Mouse (Mus musculus) embryonic facial prominence, embryonic 14.5 days (tissue): ENCODE measurements around the gene Gm49366. TPM values are rescaled to one million over a fixed set of nuclear protein-coding genes. Genes with fewer than 3 reads are reported as not detected.
"Not testable (repeated sequence)": the region's sequence is repeated elsewhere in the genome, so short reads cannot be mapped to it uniquely, and the experiment has no call there.

Experiments used
- ATAC-seq: fragments of 200-750 bp; cut with Nextera tagmentation; 2 replicates; pipeline ENCODE4 v1.8.0; 2017; ENCODE audit warnings: low read depth, moderate number of reproducible peaks, moderate TSS enrichment
- DNase-seq: peaks from one replicate; pipeline ENCODE4 v3.0.0-alpha.2; 2015; ENCODE audit warnings: low spot score
- H3K27ac ChIP-seq: fragments of 300-500 bp; sonication (generic); replicated peaks from 2 replicates; pipeline ENCODE4 v1.5.1; 2014; ENCODE audit warnings: low read depth, mild to moderate bottlenecking, low read length, moderate library complexity
- H3K27me3 ChIP-seq: fragments of 300-500 bp; sonication (generic); replicated peaks from 2 replicates; pipeline ENCODE4 v1.6.1; 2014; ENCODE audit warnings: low read length; ENCODE audit not compliant: control insufficient read depth, insufficient read depth
- H3K36me3 ChIP-seq: fragments of 300-500 bp; sonication (generic); 2 replicates; pipeline ENCODE4 v1.6.1; 2014; ENCODE audit warnings: low read length, mixed read lengths; ENCODE audit not compliant: control insufficient read depth, insufficient read depth
- H3K4me1 ChIP-seq: fragments of 300-500 bp; sonication (generic); 2 replicates; pipeline ENCODE4 v1.6.1; 2014; ENCODE audit warnings: antibody characterized with exemption, low read length; ENCODE audit not compliant: control insufficient read depth, insufficient read depth
- H3K4me2 ChIP-seq: fragments of 300-500 bp; sonication (generic); 2 replicates; pipeline ENCODE4 v1.6.1; 2014; ENCODE audit warnings: low read depth, mild to moderate bottlenecking, low read length, moderate library complexity, mixed read lengths
- H3K4me3 ChIP-seq: fragments of 300-500 bp; sonication (generic); 2 replicates; pipeline ENCODE4 v1.5.1; 2014; ENCODE audit warnings: low read depth, mild to moderate bottlenecking, low read length
- H3K9ac ChIP-seq: fragments of 300-500 bp; sonication (generic); 2 replicates; pipeline ENCODE4 v1.6.1; 2014; ENCODE audit warnings: low read depth, mild to moderate bottlenecking, low read length, moderate library complexity, mixed read lengths
- H3K9me3 ChIP-seq: fragments of 300-500 bp; sonication (generic); 2 replicates; pipeline ENCODE4 v1.6.1; 2016; ENCODE audit warnings: low read length; ENCODE audit not compliant: control insufficient read depth
- WGBS: fragments of 180-500 bp; shearing (Covaris S2); extraction: QIAGEN DNeasy Blood & Tissue Kit; methylation state at CpG from one replicate; pipeline ENCODE4 v1.1.7; 2014; 5-methylcytosine and 5-hydroxymethylcytosine counted together
- polyA plus RNA-seq: library from polyadenylated mRNA; unstranded; fragments of >200 nt; fragmentation: Nextera tagmentation; extraction: Ambion mirVana; gene quantifications from 2 replicates; pipeline ENCODE4 v1.2.1, GENCODE M21; 2014

Gm49366 gene
- polyA plus RNA-seq, 1 experiment from 2014 or later: not detected

- ATAC-seq: no peak
- no peak for DNase-seq
- H3K9me3 ChIP-seq: no peaks in the 10 kb centered on the region
- H3K4me2 ChIP-seq: no peak overlapping the region
- no peaks in the 10 kb centered on the region for H3K4me1 ChIP-seq
- H3K27me3 ChIP-seq: no peaks in the 10 kb centered on the region
- H3K36me3 ChIP-seq: no peaks in the 10 kb centered on the region
- no peak overlapping the region for H3K4me3 ChIP-seq
- H3K27ac ChIP-seq: no peak overlapping the region
- no peak overlapping the region for H3K9ac ChIP-seq
- 86% methylated on average over 7 of the region's 7 CpGs for WGBS
These were observed 12.8 kb upstream of the Gm49366 start for GRCm38 (mm10) chr12:84025888-84026287.

GRCm38 (mm10) chr12:84028328-84028727, 10.4 kb upstream of the Gm49366 start:
- not testable (repeated sequence) for H3K27ac ChIP-seq, H3K4me1 ChIP-seq, H3K4me2 ChIP-seq, H3K27me3 ChIP-seq, DNase-seq, H3K9me3 ChIP-seq, H3K4me3 ChIP-seq, H3K9ac ChIP-seq, ATAC-seq, H3K36me3 ChIP-seq
- 49% methylated on average over 3 of the region's 3 CpGs for WGBS

DNA sequence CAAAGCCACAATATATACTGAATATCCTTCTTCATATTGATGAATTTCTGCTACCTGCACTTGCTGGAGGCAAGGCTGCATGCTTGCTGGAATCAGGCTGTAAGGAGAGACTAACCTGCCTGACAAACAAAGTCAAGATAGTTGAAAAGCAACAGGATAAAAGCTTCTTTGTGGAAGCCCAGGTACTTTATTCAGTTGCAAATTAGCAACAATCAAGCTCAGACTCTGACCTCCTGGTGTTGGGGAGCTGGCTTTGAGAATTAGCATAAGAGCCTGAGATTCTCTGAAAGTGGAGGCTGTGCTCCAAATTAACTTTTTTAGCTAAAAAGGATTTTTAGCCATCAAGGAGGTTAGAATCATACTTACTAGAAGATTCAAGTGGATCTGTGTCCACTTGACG, 9.7 kb upstream of the Gm49366 start:
- H3K4me3 ChIP-seq, H3K27ac ChIP-seq, DNase-seq, H3K4me1 ChIP-seq, H3K4me2 ChIP-seq, H3K27me3 ChIP-seq, ATAC-seq, H3K36me3 ChIP-seq, H3K9ac ChIP-seq, H3K9me3 ChIP-seq: not testable (repeated sequence)
- 87% methylated on average over 1 of the region's 1 CpGs for WGBS

DNA sequence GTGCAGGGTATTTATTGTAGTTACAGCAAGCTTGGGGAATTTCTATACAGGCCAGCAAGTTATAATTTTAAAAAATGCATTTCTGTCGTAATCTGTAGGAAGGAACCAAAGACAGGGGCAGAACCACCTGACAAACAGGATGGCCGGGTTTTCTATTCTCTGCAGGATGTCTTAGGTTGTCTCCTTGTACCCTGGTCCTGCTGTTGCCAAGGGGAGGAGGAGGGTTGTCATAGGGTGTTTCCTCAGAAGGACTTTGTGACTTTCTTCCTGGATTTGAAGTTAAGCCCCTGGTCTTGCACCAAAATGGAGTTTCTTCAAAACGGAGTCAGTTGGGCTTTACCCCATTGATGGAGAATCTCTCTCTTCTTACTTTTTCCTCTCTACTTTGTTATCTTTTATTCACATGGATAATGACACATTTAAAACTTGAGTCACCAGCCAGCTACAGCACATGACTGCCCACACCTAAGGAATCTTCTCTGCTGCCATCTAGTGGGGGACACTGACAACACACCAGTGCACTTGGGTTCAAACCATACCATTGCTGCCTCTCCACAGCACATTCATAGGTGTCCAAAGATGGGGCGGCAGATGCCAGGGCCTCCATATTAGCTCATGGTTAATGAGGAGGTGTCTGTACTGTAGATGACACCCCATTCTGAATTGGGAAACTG, 7.9 kb upstream of the Gm49366 start:
- no peaks in the 10 kb centered on the region for H3K4me1 ChIP-seq
- WGBS: 62% methylated on average over 4 of the region's 4 CpGs
- H3K4me2 ChIP-seq: no peak overlapping the region
- no peaks in the 10 kb centered on the region for H3K36me3 ChIP-seq
- peak; percentile 65; the same call in 1 of the 2 replicates for ATAC-seq
- H3K27ac ChIP-seq: no peak overlapping the region
- no peak overlapping the region for H3K4me3 ChIP-seq
- H3K9ac ChIP-seq: no peak overlapping the region
- DNase-seq: peak; percentile 80
- H3K27me3 ChIP-seq: no peaks in the 10 kb centered on the region
- H3K9me3 ChIP-seq: no peaks in the 10 kb centered on the region

DNA sequence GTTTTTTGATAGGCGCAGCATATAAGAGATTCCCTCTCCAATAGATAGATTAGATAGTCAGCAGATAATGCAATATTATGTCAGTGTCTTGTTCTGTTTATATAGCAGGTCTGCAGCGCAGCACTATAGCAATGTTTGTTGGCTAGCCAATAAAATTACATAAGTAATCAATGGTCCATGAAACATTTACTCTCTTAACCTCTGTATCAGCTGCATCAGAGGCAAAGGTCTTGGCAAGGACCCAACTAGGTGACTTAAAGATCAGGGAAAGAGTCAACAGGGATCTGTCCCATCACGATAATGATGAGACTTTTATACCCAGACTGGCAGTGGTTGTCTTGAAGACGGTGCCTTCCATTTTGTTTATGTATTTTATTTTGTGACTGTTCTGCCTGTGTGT, 5.9 kb upstream of the Gm49366 start:
- 88% methylated on average over 4 of the region's 4 CpGs for WGBS
- Histone ChIP-seq H3K4me1 (no peaks in the 10 kb centered on the region), H3K9ac (no peak overlapping the region), H3K36me3 (no peaks in the 10 kb centered on the region), H3K27me3 (no peaks in the 10 kb centered on the region), H3K9me3 (no peaks in the 10 kb centered on the region), H3K27ac (no peak overlapping the region), H3K4me3 (no peak overlapping the region), H3K4me2 (no peak overlapping the region)
- ATAC-seq: no peak
- DNase-seq: no peak

DNA sequence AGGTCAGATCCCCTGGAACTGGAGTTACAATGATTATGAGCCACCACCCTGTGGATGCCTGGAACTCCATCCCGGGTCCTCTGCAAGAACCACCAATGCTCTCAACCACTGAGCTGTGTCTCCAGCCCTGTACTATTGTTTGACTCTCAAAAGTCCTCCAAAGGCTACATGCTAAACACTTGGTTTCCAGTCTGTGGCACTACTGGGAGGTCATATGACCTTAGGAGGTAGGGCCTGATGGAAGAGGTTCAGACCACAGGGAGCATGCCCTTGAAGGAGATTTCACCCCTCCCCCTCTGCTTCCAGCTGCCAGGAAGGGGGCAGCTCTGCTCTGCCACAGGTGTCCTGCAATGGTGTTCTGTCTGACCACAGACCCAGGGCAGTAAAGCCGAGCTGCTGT, 5.4 kb upstream of the Gm49366 start:
- DNase-seq, H3K9ac ChIP-seq, H3K36me3 ChIP-seq, H3K4me1 ChIP-seq, H3K27me3 ChIP-seq, ATAC-seq, H3K27ac ChIP-seq, H3K4me3 ChIP-seq, H3K9me3 ChIP-seq, H3K4me2 ChIP-seq: not testable (repeated sequence)
- 64% methylated on average over 2 of the region's 2 CpGs for WGBS

- no peak overlapping the region for H3K4me3 ChIP-seq
- no peaks in the 10 kb centered on the region for H3K27me3 ChIP-seq
- H3K36me3 ChIP-seq: no peaks in the 10 kb centered on the region
- H3K4me1 ChIP-seq: no peaks in the 10 kb centered on the region
- ATAC-seq (no peak), DNase-seq (no peak)
- H3K9ac ChIP-seq: no peak overlapping the region
- no peak overlapping the region for H3K27ac ChIP-seq
- no peaks in the 10 kb centered on the region for H3K9me3 ChIP-seq
- H3K4me2 ChIP-seq: no peak overlapping the region
- 48% methylated on average over 4 of the region's 4 CpGs for WGBS
These were observed 4.6 kb upstream of the Gm49366 start for GRCm38 (mm10) chr12:84034108-84034507.

- H3K9me3 ChIP-seq, H3K27me3 ChIP-seq, H3K36me3 ChIP-seq, ATAC-seq, H3K27ac ChIP-seq, DNase-seq, H3K4me1 ChIP-seq: not testable (repeated sequence)
- peak within 1 kb of the TSS; percentile 71 for H3K4me2 ChIP-seq
- peak within 1 kb of the TSS; percentile 45 for H3K4me3 ChIP-seq
- H3K9ac ChIP-seq: peak within 1 kb of the TSS; percentile 64
- WGBS: 5% methylated on average over 14 of the region's 32 CpGs
These were observed 494 bp upstream of the Gm49366 start, which contains the start of gene Acot4 for GRCm38 (mm10) chr12:84038241-84038640. Gene Acot4, plus strand, starts transcription at chr12:84038379.

GRCm38 (mm10) chr12:84042248-84042647, 3.5 kb downstream of the Gm49366 start:
- WGBS: 86% methylated on average over 5 of the region's 5 CpGs
- H3K27ac ChIP-seq: no peak overlapping the region

More at GRCm38 (mm10) chr12:84042248-84042647, 3.5 kb downstream of the Gm49366 start:
- Histone ChIP-seq H3K4me1 (no peaks in the 10 kb centered on the region), H3K36me3 (no peaks in the 10 kb centered on the region), H3K9ac (no peak overlapping the region), H3K4me2 (no peak overlapping the region), H3K9me3 (peaks cover 8% of the 10 kb centered on the region), H3K27me3 (no peaks in the 10 kb centered on the region), H3K4me3 (no peak overlapping the region)
- DNase-seq: no peak
- no peak for ATAC-seq
